Comparison of ENCODE assay signal across 8 mouse cellular contexts in the genomic region with DNA sequence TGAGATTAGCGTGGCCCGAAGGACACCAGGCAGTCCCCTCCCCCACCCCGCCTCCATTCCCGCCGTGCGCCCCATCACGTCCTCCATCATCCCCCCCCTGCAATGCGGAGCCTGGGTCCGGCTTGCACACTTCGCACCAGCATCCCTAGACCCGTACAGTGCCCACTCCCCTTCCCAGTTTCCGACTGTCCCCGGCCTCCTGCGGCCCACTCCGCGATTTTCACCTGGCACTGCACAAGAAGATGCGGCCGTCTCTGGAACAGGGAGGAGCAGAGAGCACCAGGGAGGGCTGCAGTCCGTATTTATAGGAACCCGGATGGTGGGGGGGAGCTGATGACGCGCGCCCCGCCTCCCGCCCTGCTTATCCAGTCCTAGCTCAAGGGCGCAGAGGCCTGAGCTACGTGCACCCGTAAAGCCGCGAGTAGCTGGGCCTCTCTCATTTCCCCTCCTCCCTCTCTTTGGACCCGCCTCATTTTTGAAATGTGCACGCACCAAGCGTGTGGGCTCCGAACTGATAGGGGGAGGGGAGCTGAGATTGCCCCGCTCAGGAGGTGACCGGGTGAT. TPM values are rescaled to one million over a fixed set of nuclear protein-coding genes. Genes with fewer than 3 reads are reported as not detected.
A peak's percentile ranks its signal among the peaks of the same experiment; 100 is the strongest.
DNase-seq lines count a peak whose midpoint lies in the region; ATAC-seq and TF ChIP-seq lines count a peak whose summit lies in the region.

No protein-coding gene starts in this region.

- H3K4me1 ChIP-seq in forebrain, embryonic 14.5 days (ENCODE audit: control insufficient read depth, insufficient read depth, low read length): peaks cover 29% of the 10 kb centered on the region
- H3K4me1 ChIP-seq in lung, embryonic 14.5 days (ENCODE audit: insufficient read depth): peaks cover 20% of the 10 kb centered on the region
- peaks cover 48% of the 10 kb centered on the region for H3K4me1 ChIP-seq in olfactory bulb, adult 2 months (ENCODE audit: control insufficient read depth, insufficient read depth, low read length)
- peaks cover 22% of the 10 kb centered on the region for H3K4me1 ChIP-seq in thymus, adult 2 months (replicated peaks; ENCODE audit: control insufficient read depth, insufficient read depth, low read length)

- peak overlapping the region; percentile 96 for H3K4me2 ChIP-seq in forebrain, embryonic 14.5 days (ENCODE audit: low read length)
- H3K4me2 ChIP-seq in lung, embryonic 14.5 days: peak overlapping the region; percentile 98

- H3K27ac ChIP-seq in forebrain, embryonic 14.5 days (ENCODE audit: low read depth, low read length): peak overlapping the region; percentile 91
- peak overlapping the region; percentile 98 for H3K27ac ChIP-seq in layer of hippocampus, adult 2 months
- peak overlapping the region; percentile 98 for H3K27ac ChIP-seq in lung, embryonic 14.5 days (ENCODE audit: low read depth)
- H3K27ac ChIP-seq in olfactory bulb, adult 2 months (ENCODE audit: insufficient read depth, low read depth, low read length): peak overlapping the region; percentile 88
- peak overlapping the region; percentile 30; the same call in 1 of the 2 replicates for H3K27ac ChIP-seq in thymus, adult 2 months (ENCODE audit: control insufficient read depth, insufficient read depth, low read length)

- peak overlapping the region; percentile 99 for H3K4me3 ChIP-seq in forebrain, embryonic 14.5 days (ENCODE audit: low read depth, low read length)
- peak overlapping the region; percentile 99 for H3K4me3 ChIP-seq in layer of hippocampus, adult 2 months
- H3K4me3 ChIP-seq in lung, embryonic 14.5 days (ENCODE audit: low read depth, low read length): peak overlapping the region; percentile 95
- H3K4me3 ChIP-seq in olfactory bulb, adult 2 months (ENCODE audit: insufficient read depth, low read depth, low read length): peak overlapping the region; percentile 65
- H3K4me3 ChIP-seq in thymus, adult 2 months (ENCODE audit: control insufficient read depth, insufficient read depth, low read length): peak overlapping the region; percentile 92

- no peak for TF ChIP-seq CTCF in layer of hippocampus, adult 2 months (conservative IDR thresholded peaks at IDR 0.05)
- TF ChIP-seq CTCF in lung, embryonic 14.5 days (IDR thresholded peaks at IDR 0.05; ENCODE audit: low read depth): no peak
- no peak for TF ChIP-seq CTCF in olfactory bulb, adult 2 months (IDR thresholded peaks at IDR 0.05; ENCODE audit: insufficient read depth, low read depth, low read length)
- TF ChIP-seq CTCF in thymus, adult 2 months (IDR thresholded peaks at IDR 0.05; ENCODE audit: borderline replicate concordance, control insufficient read depth, extremely low read depth, insufficient read depth, low read length, poor library complexity): no peak

- peak; percentile 99 for DNase-seq in ES-CJ7 (ENCODE audit: low read depth, low spot score)
- DNase-seq in cerebellum, adult 11 months: peak; percentile 97
- DNase-seq in forebrain, embryonic 14.5 days (ENCODE audit: low spot score): peak; percentile 98
- peak; percentile 98 for DNase-seq in heart, postnatal 25 days (ENCODE audit: low spot score)
- peak; percentile 97 to 98 for DNase-seq in layer of hippocampus, adult 2 months (ENCODE audit: low spot score in 2 of 2)
- DNase-seq in lung, embryonic 14.5 days: peak; percentile 99
- peak; percentile 95 for DNase-seq in thymus, adult 2 months

- peak; percentile 100 for TF ChIP-seq POLR2A in olfactory bulb, adult 2 months (IDR thresholded peaks at IDR 0.05; ENCODE audit: insufficient read depth, low read depth, low read length)
- TF ChIP-seq POLR2A in thymus, adult 2 months (IDR thresholded peaks at IDR 0.05; ENCODE audit: control insufficient read depth, extremely low read depth, insufficient read depth, low read length, poor library complexity): peak; percentile 99

- no peaks in the 10 kb centered on the region for H3K27me3 ChIP-seq in forebrain, embryonic 14.5 days (replicated peaks; ENCODE audit: control insufficient read depth, insufficient read depth, low read length)
- no peaks in the 10 kb centered on the region for H3K27me3 ChIP-seq in lung, embryonic 14.5 days (ENCODE audit: insufficient read depth, low read length)
- no peaks in the 10 kb centered on the region for H3K27me3 ChIP-seq in thymus, adult 2 months (ENCODE audit: control insufficient read depth, insufficient read depth, low read length)

- no peaks in the 10 kb centered on the region for H3K9me3 ChIP-seq in forebrain, embryonic 14.5 days (replicated peaks; ENCODE audit: control insufficient read depth, low read length)
- no peaks in the 10 kb centered on the region for H3K9me3 ChIP-seq in lung, embryonic 14.5 days (ENCODE audit: low read depth, low read length)

- ATAC-seq in forebrain, embryonic 14.5 days: peak; percentile 93
- peak; percentile 93 for ATAC-seq in lung, embryonic 14.5 days (ENCODE audit: insufficient read depth)

- H3K9ac ChIP-seq in forebrain, embryonic 14.5 days (ENCODE audit: low read length): peak overlapping the region; percentile 97
- peak overlapping the region; percentile 98 for H3K9ac ChIP-seq in lung, embryonic 14.5 days

- peaks cover 63% of the 10 kb centered on the region for H3K36me3 ChIP-seq in forebrain, embryonic 14.5 days (ENCODE audit: control insufficient read depth, insufficient read depth, low read length)
- H3K36me3 ChIP-seq in lung, embryonic 14.5 days (ENCODE audit: insufficient read depth): peaks cover 76% of the 10 kb centered on the region
- peaks cover 41% of the 10 kb centered on the region for H3K36me3 ChIP-seq in thymus, adult 2 months (ENCODE audit: control insufficient read depth, insufficient read depth, low read length)

- intact Hi-C loops in heart, postnatal 25 days (cut with DNase I): loop anchor here (2.0 kb wide), 3 partner anchors 17 to 185 kb away; a partner anchor contains a TSS

- WGBS in forebrain, embryonic 14.5 days: under 1% methylated on average over 36 of the region's 36 CpGs
- under 1% methylated on average over 36 of the region's 36 CpGs for WGBS in lung, embryonic 14.5 days
- WGBS in olfactory bulb, adult 2 months: 1% methylated on average over 36 of the region's 36 CpGs
- WGBS in thymus, adult 2 months: under 1% methylated on average over 36 of the region's 36 CpGs

RNA-seq across cellular contexts. Expression of a gene that starts 0.9 kb away (rescaled TPM):
- 1,676 and 1,964 TPM in 2 replicates for polyA plus RNA-seq in forebrain, embryonic 14.5 days (2014; fragmentation: Nextera tagmentation; extraction: Ambion mirVana)
- 1,000 to 10,000 TPM; 4,843 to 4,911 TPM for total RNA-seq in heart, postnatal 25 days (2021)
- 1,000 to 10,000 TPM; 2,438 to 2,531 TPM for total RNA-seq in layer of hippocampus, adult 2 months (2021)
- 1,954 TPM in 2 replicates for polyA plus RNA-seq in lung, embryonic 14.5 days (2014; fragmentation: Nextera tagmentation; extraction: Ambion mirVana)
- polyA plus RNA-seq in olfactory bulb, adult 2 months (2012; ENCODE audit: insufficient read depth, insufficient read length, low replicate concordance, missing spikeins): 844 TPM in 1 of 2 replicates, not detected in the other
- 3,688 and 4,326 TPM in 2 replicates for polyA plus RNA-seq in thymus, adult 2 months (2012; rRNA removed)

RNA-seq across cellular contexts. Expression of a gene that starts 20.4 kb away (rescaled TPM):
- polyA plus RNA-seq in forebrain, embryonic 14.5 days (2014; fragmentation: Nextera tagmentation; extraction: Ambion mirVana): 10.8 and 13.4 TPM in 2 replicates
- 10 to 100 TPM in 1 of 2 experiments, 1 to 10 TPM in 1; 7.1 to 12.0 TPM for total RNA-seq in heart, postnatal 25 days (2021)
- total RNA-seq in layer of hippocampus, adult 2 months (2021): 10 to 100 TPM; 69.9 to 71.9 TPM
- 6.0 and 6.2 TPM in 2 replicates for polyA plus RNA-seq in lung, embryonic 14.5 days (2014; fragmentation: Nextera tagmentation; extraction: Ambion mirVana)
- not detected in 2 replicates for polyA plus RNA-seq in olfactory bulb, adult 2 months (2012; ENCODE audit: insufficient read depth, insufficient read length, low replicate concordance, missing spikeins)
- 90.4 and 94.6 TPM in 2 replicates for polyA plus RNA-seq in thymus, adult 2 months (2012; rRNA removed)

RNA-seq across cellular contexts. Expression of a gene that starts 26.1 kb away (rescaled TPM):
- 64.4 and 67.6 TPM in 2 replicates for polyA plus RNA-seq in forebrain, embryonic 14.5 days (2014; fragmentation: Nextera tagmentation; extraction: Ambion mirVana)
- 10 to 100 TPM; 21.9 to 26.8 TPM for total RNA-seq in heart, postnatal 25 days (2021)
- 10 to 100 TPM; 24.3 to 28.5 TPM for total RNA-seq in layer of hippocampus, adult 2 months (2021)
- polyA plus RNA-seq in lung, embryonic 14.5 days (2014; fragmentation: Nextera tagmentation; extraction: Ambion mirVana): 151 and 167 TPM in 2 replicates
- not detected in 2 replicates for polyA plus RNA-seq in olfactory bulb, adult 2 months (2012; ENCODE audit: insufficient read depth, insufficient read length, low replicate concordance, missing spikeins)
- 430 and 598 TPM in 2 replicates for polyA plus RNA-seq in thymus, adult 2 months (2012; rRNA removed)

RNA-seq across cellular contexts. Expression of a gene that starts 26.2 kb away (rescaled TPM):
- 160 and 179 TPM in 2 replicates for polyA plus RNA-seq in forebrain, embryonic 14.5 days (2014; fragmentation: Nextera tagmentation; extraction: Ambion mirVana)
- 100 to 1,000 TPM; 308 to 324 TPM for total RNA-seq in heart, postnatal 25 days (2021)
- total RNA-seq in layer of hippocampus, adult 2 months (2021): 10 to 100 TPM; 70.8 to 75.3 TPM
- polyA plus RNA-seq in lung, embryonic 14.5 days (2014; fragmentation: Nextera tagmentation; extraction: Ambion mirVana): 202 and 205 TPM in 2 replicates
- polyA plus RNA-seq in olfactory bulb, adult 2 months (2012; ENCODE audit: insufficient read depth, insufficient read length, low replicate concordance, missing spikeins): not detected in 2 replicates
- 68.1 and 70.7 TPM in 2 replicates for polyA plus RNA-seq in thymus, adult 2 months (2012; rRNA removed)

RNA-seq across cellular contexts. Expression of a gene that starts 33.7 kb away (rescaled TPM):
- 46.8 and 52.7 TPM in 2 replicates for polyA plus RNA-seq in forebrain, embryonic 14.5 days (2014; fragmentation: Nextera tagmentation; extraction: Ambion mirVana)
- 10 to 100 TPM; 19.4 to 20.0 TPM for total RNA-seq in heart, postnatal 25 days (2021)
- total RNA-seq in layer of hippocampus, adult 2 months (2021): 10 to 100 TPM; 30.8 to 31.7 TPM
- polyA plus RNA-seq in lung, embryonic 14.5 days (2014; fragmentation: Nextera tagmentation; extraction: Ambion mirVana): 58.5 and 70.6 TPM in 2 replicates
- not detected in 2 replicates for polyA plus RNA-seq in olfactory bulb, adult 2 months (2012; ENCODE audit: insufficient read depth, insufficient read length, low replicate concordance, missing spikeins)
- polyA plus RNA-seq in thymus, adult 2 months (2012; rRNA removed): 26.4 and 28.6 TPM in 2 replicates

Comparison
In these comparisons a context has a peak if more than half of its experiments do, and no peak if none do; other contexts are left out.
1. Peak in every context shown above with its lines: DNase-seq, ATAC-seq, H3K4me3 ChIP-seq and H3K27ac ChIP-seq.
2. H3K27ac ChIP-seq: peak in every context shown above with its lines; median percentile 98 in layer of hippocampus, adult 2 months; 98 in lung, embryonic 14.5 days; 91 in forebrain, embryonic 14.5 days; 88 in olfactory bulb, adult 2 months; 30 in thymus, adult 2 months.